Mouse (Mus musculus) MEL (cell line): ENCODE data around the gene Rbms3. TPM values are rescaled to one million over a fixed set of nuclear protein-coding genes. Genes with fewer than 3 reads are reported as not detected.

Source experiments
- DNase-seq: peaks from one replicate; pipeline ENCODE4 v3.0.0; 2011; ENCODE audit warnings: low read depth, low spot score
- H3K27ac ChIP-seq: 2 replicates; pipeline ENCODE4 v1.5.1; 2012; ENCODE audit warnings: low read depth, mild to moderate bottlenecking, control low read depth, low read length, moderate library complexity; ENCODE audit not compliant: control insufficient read depth
- H3K27me3 ChIP-seq, 2 experiments: fragments of 150-350 bp in 1 of 2; sonication (generic) in 1 of 2; 2 replicates each; pipeline ENCODE4 v1.6.1; 2012; ENCODE audit warnings: low read length in 2 of 2, mild to moderate bottlenecking in 2 of 2, improper control_type of control experiment in 1 of 2, moderate library complexity in 1 of 2; ENCODE audit not compliant: insufficient read depth in 2 of 2, control insufficient read depth in 1 of 2
- H3K36me3 ChIP-seq, 2 experiments: 2 replicates each; pipeline ENCODE4 v1.6.1; 2012 to 2014; ENCODE audit warnings: low read length in 2 of 2, improper control_type of control experiment in 1 of 2, inconsistent platforms in 1 of 2, mild to moderate bottlenecking in 1 of 2; ENCODE audit not compliant: insufficient read depth in 2 of 2, control insufficient read depth in 1 of 2
- H3K4me1 ChIP-seq, 2 experiments: fragments of 150-350 bp in 1 of 2; sonication (generic) in 1 of 2; 2 replicates each; pipeline ENCODE4 v1.6.1; 2012; ENCODE audit warnings: low read length in 2 of 2, improper control_type of control experiment in 1 of 2, mild to moderate bottlenecking in 1 of 2; ENCODE audit not compliant: insufficient read depth in 2 of 2, control insufficient read depth in 1 of 2
- H3K4me3 ChIP-seq, 2 experiments: fragments of 150-350 bp in 1 of 2; sonication (generic) in 1 of 2; 2 replicates each; pipeline ENCODE4 v1.5.1; 2012; ENCODE audit warnings: low read depth in 2 of 2, low read length in 2 of 2, mild to moderate bottlenecking in 2 of 2, moderate library complexity in 2 of 2, control low read depth in 1 of 2, improper control_type of control experiment in 1 of 2; ENCODE audit not compliant: control insufficient read depth in 1 of 2, insufficient read depth in 1 of 2
- H3K79me2 ChIP-seq: 2 replicates; pipeline ENCODE4 v1.6.1; 2012; ENCODE audit warnings: mild to moderate bottlenecking, low read length, moderate library complexity; ENCODE audit not compliant: control insufficient read depth, poor library complexity, insufficient read depth
- H3K9ac ChIP-seq: 2 replicates; pipeline ENCODE4 v1.6.1; 2012; ENCODE audit warnings: low read depth, mild to moderate bottlenecking, control low read depth, low read length, moderate library complexity; ENCODE audit not compliant: control insufficient read depth, poor library complexity, severe bottlenecking
- H3K9me3 ChIP-seq: fragments of 150-350 bp; sonication (generic); replicated peaks from 2 replicates; pipeline ENCODE4 v1.6.1; 2012; ENCODE audit warnings: mild to moderate bottlenecking, low read length, improper control_type of control experiment, moderate library complexity; ENCODE audit not compliant: insufficient read depth
- BHLHE40 ChIP-seq: IDR thresholded peaks from 2 replicates; pipeline ENCODE4 v1.6.1; 2012; ENCODE audit warnings: low read depth, mild to moderate bottlenecking, inconsistent platforms, low read length, improper control_type of control experiment, borderline replicate concordance
- CHD2 ChIP-seq: IDR thresholded peaks from 2 replicates; pipeline ENCODE4 v1.6.1; 2011; ENCODE audit warnings: low read length, improper control_type of control experiment
- E2F4 ChIP-seq: IDR thresholded peaks from 2 replicates; pipeline ENCODE4 v1.6.1; 2011; ENCODE audit warnings: low read depth, low read length, improper control_type of control experiment, borderline replicate concordance
- EP300 ChIP-seq, 2 experiments: IDR thresholded peaks; 2 replicates each; pipeline ENCODE4 v1.6.1; 2011; ENCODE audit warnings: improper control_type of control experiment in 2 of 2, low read length in 2 of 2, low read depth in 1 of 2, mild to moderate bottlenecking in 1 of 2
- GABPA ChIP-seq: IDR thresholded peaks from 2 replicates; pipeline ENCODE4 v1.6.1; 2012; ENCODE audit warnings: low read depth, mild to moderate bottlenecking, inconsistent platforms, low read length, improper control_type of control experiment, moderate library complexity
- HCFC1 ChIP-seq: IDR thresholded peaks from 2 replicates; pipeline ENCODE4 v1.6.1; 2012; ENCODE audit warnings: low read depth, mild to moderate bottlenecking, inconsistent platforms, low read length, improper control_type of control experiment, moderate library complexity
- JUND ChIP-seq: IDR thresholded peaks from 2 replicates; pipeline ENCODE4 v1.6.1; 2011; ENCODE audit warnings: low read depth, mild to moderate bottlenecking, improper control_type of control experiment, low read length
- KAT2A ChIP-seq: conservative IDR thresholded peaks from 2 replicates; pipeline ENCODE4 v1.6.1; 2012; ENCODE audit warnings: low read depth, low read length, improper control_type of control experiment, inconsistent platforms
- MAFK ChIP-seq: IDR thresholded peaks from 2 replicates; pipeline ENCODE4 v1.6.1; 2011; ENCODE audit warnings: low read depth, mild to moderate bottlenecking, low read length, improper control_type of control experiment, borderline replicate concordance
- MEF2A ChIP-seq: IDR thresholded peaks from 2 replicates; pipeline ENCODE4 v1.6.1; 2014; ENCODE audit warnings: low read depth, mild to moderate bottlenecking, inconsistent platforms, low read length, improper control_type of control experiment; ENCODE audit not compliant: poor library complexity, insufficient replicate concordance, severe bottlenecking; ENCODE audit errors: extremely low read depth
- MXI1 ChIP-seq: IDR thresholded peaks from 2 replicates; pipeline ENCODE4 v1.6.1; 2011; ENCODE audit warnings: mild to moderate bottlenecking, low read depth, low read length, improper control_type of control experiment
- MYB ChIP-seq: IDR thresholded peaks from 2 replicates; pipeline ENCODE4 v1.6.1; 2011; ENCODE audit warnings: mild to moderate bottlenecking, low read depth, low read length, improper control_type of control experiment
- NELFE ChIP-seq: IDR thresholded peaks from 2 replicates; pipeline ENCODE4 v1.6.1; 2011; ENCODE audit warnings: low read depth, low read length, improper control_type of control experiment
- NRF1 ChIP-seq: IDR thresholded peaks from 2 replicates; pipeline ENCODE4 v1.6.1; 2014; ENCODE audit warnings: low read depth, mild to moderate bottlenecking, inconsistent platforms, low read length, improper control_type of control experiment, moderate library complexity; ENCODE audit not compliant: poor library complexity, insufficient read depth, severe bottlenecking
- POLR2AphosphoS2 ChIP-seq: IDR thresholded peaks from 2 replicates; pipeline ENCODE4 v1.6.1; 2011; ENCODE audit warnings: low read length, improper control_type of control experiment
- RAD21 ChIP-seq: IDR thresholded peaks from 2 replicates; pipeline ENCODE4 v1.6.1; 2011; ENCODE audit warnings: mild to moderate bottlenecking, low read depth, low read length, improper control_type of control experiment
- SIN3A ChIP-seq: IDR thresholded peaks from 2 replicates; pipeline ENCODE4 v1.6.1; 2012; ENCODE audit warnings: low read length, improper control_type of control experiment, inconsistent platforms
- TBP ChIP-seq: IDR thresholded peaks from 2 replicates; pipeline ENCODE4 v1.8.0; 2011; ENCODE audit warnings: low read depth, low read length, improper control_type of control experiment
- TCF12 ChIP-seq: IDR thresholded peaks from 2 replicates; pipeline ENCODE4 v1.6.1; 2014; ENCODE audit warnings: low read depth, mild to moderate bottlenecking, inconsistent platforms, low read length, improper control_type of control experiment, moderate library complexity
- USF1 ChIP-seq: IDR thresholded peaks from 2 replicates; pipeline ENCODE4 v1.6.1; 2014; ENCODE audit warnings: low read depth, mild to moderate bottlenecking, inconsistent platforms, low read length, improper control_type of control experiment, moderate library complexity
- ZNF384 ChIP-seq: IDR thresholded peaks from 2 replicates; pipeline ENCODE4 v1.6.1; 2012; ENCODE audit warnings: low read depth, mild to moderate bottlenecking, inconsistent platforms, low read length, improper control_type of control experiment
- polyA plus RNA-seq, 2 experiments: library from polyadenylated mRNA; stranded (reverse) in 1 of 2; unstranded in 1 of 2; fragments of >175 nt in 1 of 2; fragments of >200 nt in 1 of 2; gene quantifications; 2 replicates each; pipeline versions ENCODE4 v1.2.1 to v1.2.4; 2012; ENCODE audit warnings: low replicate concordance in 2 of 2, low read depth in 1 of 2; ENCODE audit not compliant: insufficient read length in 2 of 2, insufficient read depth in 1 of 2, missing spikeins in 1 of 2
- total RNA-seq: library from RNA; depleted of rRNA; stranded (reverse); fragments of 300-350 nt; gene quantifications from 2 replicates; pipeline ENCODE4 v1.2.3, GENCODE M21; 2012

The Rbms3 gene
- total and polyA plus RNA-seq, 3 experiments: not detected

DNA sequence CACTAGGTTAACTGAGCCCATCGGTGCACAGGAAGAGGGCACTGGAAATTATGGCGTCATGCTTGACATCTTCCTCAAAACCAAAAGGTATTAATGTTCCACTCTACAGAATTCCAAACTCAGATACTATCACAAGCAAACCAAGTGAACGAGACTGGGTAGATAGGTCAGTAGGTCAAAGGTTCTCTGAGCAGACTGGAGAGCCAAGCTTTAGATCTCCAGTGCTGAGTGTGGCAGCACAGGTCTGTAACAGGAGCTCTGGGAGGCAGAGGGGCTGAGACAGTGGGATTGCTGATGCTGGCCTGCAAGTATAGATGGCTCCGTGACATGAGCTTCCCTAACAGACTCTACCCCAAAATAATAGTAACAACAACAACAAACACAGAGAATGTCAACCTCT, 682.3 kb downstream of the Rbms3 start:
- Histone ChIP-seq H3K4me3 (no peak overlapping the region), H3K9me3 (no peaks in the 10 kb centered on the region), H3K36me3 (no peaks in the 10 kb centered on the region), H3K4me1 (no peaks in the 10 kb centered on the region), H3K27ac (no peak overlapping the region), H3K27me3 (no peaks in the 10 kb centered on the region), H3K9ac (no peak overlapping the region), H3K79me2 (no peaks in the 10 kb centered on the region)
- no peak for DNase-seq
- TF ChIP-seq NELFE: no peak
- TF ChIP-seq JUND: no peak
- TF ChIP-seq TCF12: no peak
- no peak for TF ChIP-seq MEF2A
- TF ChIP-seq GABPA: no peak
- TF ChIP-seq CHD2: no peak
- TF ChIP-seq KAT2A: no peak
- no peak for TF ChIP-seq ZNF384
- no peak for TF ChIP-seq HCFC1
- TF ChIP-seq USF1: no peak
- TF ChIP-seq POLR2AphosphoS2: no peak

DNA sequence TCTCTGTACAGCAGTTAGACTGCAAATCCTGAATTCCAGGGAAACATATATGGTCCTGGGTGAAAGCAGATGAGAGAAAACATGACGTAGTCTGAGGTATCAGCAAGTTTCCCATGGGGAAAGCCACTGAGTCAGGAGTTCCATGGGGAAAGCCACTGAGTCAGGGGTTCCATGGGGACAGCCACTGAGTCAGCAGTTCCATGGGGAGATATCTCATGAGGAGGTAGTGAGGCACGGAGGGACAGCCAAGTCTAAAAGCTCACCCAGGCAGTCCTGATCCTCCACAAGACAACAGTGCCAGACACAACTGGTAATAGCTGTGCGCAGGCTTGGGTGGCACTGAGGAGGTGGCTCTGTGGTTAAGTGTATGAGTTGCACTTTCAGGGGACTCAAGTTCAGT, 682.9 kb downstream of the Rbms3 start:
- Histone ChIP-seq H3K4me3 (no peak overlapping the region), H3K9ac (no peak overlapping the region)

DNA sequence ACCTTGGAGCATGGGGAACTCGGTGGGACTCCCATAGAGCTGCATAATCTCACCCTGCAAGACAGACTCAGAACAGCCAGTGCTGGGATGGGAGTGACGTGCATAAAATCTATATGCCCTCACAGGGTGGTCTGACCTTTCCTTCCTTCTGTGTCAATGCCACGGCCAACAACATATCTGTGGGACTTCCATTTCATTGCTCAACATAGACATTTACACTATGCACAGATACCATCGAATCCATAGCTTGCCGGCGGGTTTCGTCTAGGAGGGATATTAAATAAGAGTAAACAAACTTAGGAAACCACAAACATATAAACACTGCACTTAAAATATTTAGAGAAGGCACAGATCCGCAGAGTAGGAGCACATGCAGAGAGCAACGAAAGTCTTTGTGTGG, 684.0 kb downstream of the Rbms3 start:
- H3K27ac ChIP-seq: no peak overlapping the region
- no peaks in the 10 kb centered on the region for H3K79me2 ChIP-seq
- DNase-seq: no peak
- no peak for TF ChIP-seq SIN3A
- TF ChIP-seq EP300 (IDR thresholded peaks at IDR 0.05; ENCODE audit: low read depth in 1 of 2, low read length in 2 of 2): no peak
- no peak for TF ChIP-seq RAD21
- no peak for TF ChIP-seq BHLHE40
- no peak for TF ChIP-seq E2F4
- no peak for TF ChIP-seq MXI1
- no peaks in the 10 kb centered on the region for H3K9me3 ChIP-seq
- no peak overlapping the region for H3K9ac ChIP-seq
- no peak overlapping the region for H3K4me3 ChIP-seq
- H3K4me1 ChIP-seq: no peaks in the 10 kb centered on the region
- H3K36me3 ChIP-seq: no peaks in the 10 kb centered on the region
- H3K27me3 ChIP-seq: no peaks in the 10 kb centered on the region

More for the DNA sequence above, 682.9 kb downstream of the Rbms3 start:
- Histone ChIP-seq H3K36me3 (no peaks in the 10 kb centered on the region), H3K9me3 (no peaks in the 10 kb centered on the region), H3K4me1 (no peaks in the 10 kb centered on the region), H3K79me2 (no peaks in the 10 kb centered on the region), H3K27me3 (no peaks in the 10 kb centered on the region), H3K27ac (no peak overlapping the region)
- TF ChIP-seq MEF2A: no peak
- TF ChIP-seq NRF1: no peak
- TF ChIP-seq MAFK: no peak
- no peak for TF ChIP-seq MYB
- TF ChIP-seq E2F4: no peak
- TF ChIP-seq ZNF384: no peak
- no peak for TF ChIP-seq TBP
- DNase-seq: no peak
